Mouse (Mus musculus): ENCODE measurements at regions not wholly inside any gene's neighbourhood (a gene's known extent, or its start where the extent isn't known, plus 50 kb on each side); places are given as distances from the start of the nearest gene placed in this dataset.

- Histone ChIP-seq H3K27ac (ENCODE audit: low read depth, low read length) (no peak overlapping the region), H3K36me3 (ENCODE audit: control insufficient read depth, insufficient read depth, low read length) (no peaks in the 10 kb centered on the region), H3K4me3 (ENCODE audit: low read depth, low read length) (no peak overlapping the region), H3K9ac (ENCODE audit: low read depth, low read length) (no peak overlapping the region), H3K4me2 (no peak overlapping the region), H3K9me3 (ENCODE audit: control insufficient read depth, low read length) (no peaks in the 10 kb centered on the region), H3K27me3 (replicated peaks; ENCODE audit: control insufficient read depth, insufficient read depth, low read length) (no peaks in the 10 kb centered on the region), H3K4me1 (replicated peaks; ENCODE audit: control insufficient read depth, insufficient read depth, low read length) (no peaks in the 10 kb centered on the region)
- ATAC-seq (replicated peaks; ENCODE audit: low FRiP score) (no peak), DNase-seq (ENCODE audit: low spot score) (no peak)
- 68% methylated on average over 4 of the region's 4 CpGs for WGBS
Observed at GRCm38 (mm10) chr14:58605529-58605928, 535.2 kb downstream of the Fgf9 start.

- ATAC-seq (replicated peaks; ENCODE audit: low FRiP score) = no peak
- no peak overlapping the region for H3K4me2 ChIP-seq
- no peaks in the 10 kb centered on the region for H3K4me1 ChIP-seq (replicated peaks; ENCODE audit: control insufficient read depth, insufficient read depth, low read length)
- no peaks in the 10 kb centered on the region for H3K36me3 ChIP-seq (ENCODE audit: control insufficient read depth, insufficient read depth, low read length)
- no peaks in the 10 kb centered on the region for H3K9me3 ChIP-seq (ENCODE audit: control insufficient read depth, low read length)
- no peak overlapping the region for H3K4me3 ChIP-seq (ENCODE audit: low read depth, low read length)
- 69% methylated on average over 3 of the region's 3 CpGs for WGBS
- no peak overlapping the region for H3K9ac ChIP-seq (ENCODE audit: low read depth, low read length)
- H3K27ac ChIP-seq (ENCODE audit: low read depth, low read length) = no peak overlapping the region
- H3K27me3 ChIP-seq (replicated peaks; ENCODE audit: control insufficient read depth, insufficient read depth, low read length) = no peaks in the 10 kb centered on the region
- DNase-seq (ENCODE audit: low spot score) = no peak
Observed at GRCm38 (mm10) chr14:58598867-58599266, 528.5 kb downstream of the Fgf9 start.

- no peak overlapping the region for H3K9ac ChIP-seq (ENCODE audit: low read depth, low read length)
- ATAC-seq (replicated peaks; ENCODE audit: low FRiP score) = no peak
- no peak overlapping the region for H3K4me2 ChIP-seq
- H3K4me3 ChIP-seq (ENCODE audit: low read depth, low read length) = no peak overlapping the region
- no peaks in the 10 kb centered on the region for H3K36me3 ChIP-seq (ENCODE audit: control insufficient read depth, insufficient read depth, low read length)
- H3K27ac ChIP-seq (ENCODE audit: low read depth, low read length) = no peak overlapping the region
- H3K27me3 ChIP-seq (replicated peaks; ENCODE audit: control insufficient read depth, insufficient read depth, low read length) = no peaks in the 10 kb centered on the region
- H3K9me3 ChIP-seq (ENCODE audit: control insufficient read depth, low read length) = no peaks in the 10 kb centered on the region
- DNase-seq (ENCODE audit: low spot score) = no peak
- no peaks in the 10 kb centered on the region for H3K4me1 ChIP-seq (replicated peaks; ENCODE audit: control insufficient read depth, insufficient read depth, low read length)
- WGBS = 51% methylated on average over 2 of the region's 2 CpGs
Observed at GRCm38 (mm10) chr14:58597810-58598209, 527.5 kb downstream of the Fgf9 start.

GRCm38 (mm10) chr14:58596936-58597335 is 526.6 kb downstream of the Fgf9 start:
- no peaks in the 10 kb centered on the region for H3K4me1 ChIP-seq (replicated peaks; ENCODE audit: control insufficient read depth, insufficient read depth, low read length)
- H3K9ac ChIP-seq (ENCODE audit: low read depth, low read length) = no peak overlapping the region
- DNase-seq (ENCODE audit: low spot score) (no peak), ATAC-seq (replicated peaks; ENCODE audit: low FRiP score) (no peak)
- 85% methylated on average over 2 of the region's 2 CpGs for WGBS
- H3K4me2 ChIP-seq = no peak overlapping the region
- no peak overlapping the region for H3K4me3 ChIP-seq (ENCODE audit: low read depth, low read length)
- no peaks in the 10 kb centered on the region for H3K36me3 ChIP-seq (ENCODE audit: control insufficient read depth, insufficient read depth, low read length)
- H3K27me3 ChIP-seq (replicated peaks; ENCODE audit: control insufficient read depth, insufficient read depth, low read length) = no peaks in the 10 kb centered on the region
- H3K27ac ChIP-seq (ENCODE audit: low read depth, low read length) = no peak overlapping the region
- no peaks in the 10 kb centered on the region for H3K9me3 ChIP-seq (ENCODE audit: control insufficient read depth, low read length)

GRCm38 (mm10) chr14:58581806-58582205 is 511.5 kb downstream of the Fgf9 start:
- no peak overlapping the region for H3K27ac ChIP-seq (ENCODE audit: low read depth, low read length)
- no peaks in the 10 kb centered on the region for H3K27me3 ChIP-seq (replicated peaks; ENCODE audit: control insufficient read depth, insufficient read depth, low read length)
- H3K36me3 ChIP-seq (ENCODE audit: control insufficient read depth, insufficient read depth, low read length) = no peaks in the 10 kb centered on the region
- 86% methylated on average over 5 of the region's 5 CpGs for WGBS
- no peak overlapping the region for H3K9ac ChIP-seq (ENCODE audit: low read depth, low read length)
- no peaks in the 10 kb centered on the region for H3K4me1 ChIP-seq (replicated peaks; ENCODE audit: control insufficient read depth, insufficient read depth, low read length)
- H3K4me2 ChIP-seq = no peak overlapping the region
- DNase-seq (ENCODE audit: low spot score) (no peak), ATAC-seq (replicated peaks; ENCODE audit: low FRiP score) (no peak)
- no peak overlapping the region for H3K4me3 ChIP-seq (ENCODE audit: low read depth, low read length)
- no peaks in the 10 kb centered on the region for H3K9me3 ChIP-seq (ENCODE audit: control insufficient read depth, low read length)

GRCm38 (mm10) chr14:58570021-58570420 is 499.7 kb downstream of the Fgf9 start:
- Histone ChIP-seq H3K4me1 (replicated peaks; ENCODE audit: control insufficient read depth, insufficient read depth, low read length) (no peaks in the 10 kb centered on the region), H3K4me3 (ENCODE audit: low read depth, low read length) (no peak overlapping the region), H3K27me3 (replicated peaks; ENCODE audit: control insufficient read depth, insufficient read depth, low read length) (no peaks in the 10 kb centered on the region), H3K27ac (ENCODE audit: low read depth, low read length) (no peak overlapping the region), H3K9me3 (ENCODE audit: control insufficient read depth, low read length) (no peaks in the 10 kb centered on the region), H3K4me2 (no peak overlapping the region), H3K9ac (ENCODE audit: low read depth, low read length) (no peak overlapping the region), H3K36me3 (ENCODE audit: control insufficient read depth, insufficient read depth, low read length) (no peaks in the 10 kb centered on the region)
- ATAC-seq (replicated peaks; ENCODE audit: low FRiP score) = no peak
- 85% methylated on average over 2 of the region's 2 CpGs for WGBS
- DNase-seq (ENCODE audit: low spot score) = no peak

- Histone ChIP-seq H3K4me1 (replicated peaks; ENCODE audit: control insufficient read depth, insufficient read depth, low read length) (no peaks in the 10 kb centered on the region), H3K36me3 (ENCODE audit: control insufficient read depth, insufficient read depth, low read length) (no peaks in the 10 kb centered on the region), H3K9me3 (ENCODE audit: control insufficient read depth, low read length) (no peaks in the 10 kb centered on the region), H3K27me3 (replicated peaks; ENCODE audit: control insufficient read depth, insufficient read depth, low read length) (no peaks in the 10 kb centered on the region), H3K4me3 (ENCODE audit: low read depth, low read length) (no peak overlapping the region), H3K27ac (ENCODE audit: low read depth, low read length) (no peak overlapping the region), H3K4me2 (no peak overlapping the region), H3K9ac (ENCODE audit: low read depth, low read length) (no peak overlapping the region)
- no peak for DNase-seq (ENCODE audit: low spot score)
- no peak for ATAC-seq (replicated peaks; ENCODE audit: low FRiP score)
Observed at GRCm38 (mm10) chr14:58567472-58567871, 497.1 kb downstream of the Fgf9 start.

- DNase-seq (ENCODE audit: low spot score) (no peak), ATAC-seq (replicated peaks; ENCODE audit: low FRiP score) (no peak)
- 62% methylated on average over 2 of the region's 2 CpGs for WGBS
- H3K27me3 ChIP-seq (replicated peaks; ENCODE audit: control insufficient read depth, insufficient read depth, low read length) = no peaks in the 10 kb centered on the region
- no peaks in the 10 kb centered on the region for H3K36me3 ChIP-seq (ENCODE audit: control insufficient read depth, insufficient read depth, low read length)
- H3K9ac ChIP-seq (ENCODE audit: low read depth, low read length) = no peak overlapping the region
- H3K4me1 ChIP-seq (replicated peaks; ENCODE audit: control insufficient read depth, insufficient read depth, low read length) = no peaks in the 10 kb centered on the region
- H3K4me3 ChIP-seq (ENCODE audit: low read depth, low read length) = no peak overlapping the region
- H3K4me2 ChIP-seq = no peak overlapping the region
- no peak overlapping the region for H3K27ac ChIP-seq (ENCODE audit: low read depth, low read length)
- H3K9me3 ChIP-seq (ENCODE audit: control insufficient read depth, low read length) = no peaks in the 10 kb centered on the region
Observed at GRCm38 (mm10) chr14:58563082-58563481, 492.7 kb downstream of the Fgf9 start.

- Histone ChIP-seq H3K4me1 (replicated peaks; ENCODE audit: control insufficient read depth, insufficient read depth, low read length) (no peaks in the 10 kb centered on the region), H3K27me3 (replicated peaks; ENCODE audit: control insufficient read depth, insufficient read depth, low read length) (no peaks in the 10 kb centered on the region), H3K4me3 (ENCODE audit: low read depth, low read length) (no peak overlapping the region), H3K27ac (ENCODE audit: low read depth, low read length) (no peak overlapping the region), H3K36me3 (ENCODE audit: control insufficient read depth, insufficient read depth, low read length) (no peaks in the 10 kb centered on the region), H3K9ac (ENCODE audit: low read depth, low read length) (no peak overlapping the region), H3K9me3 (ENCODE audit: control insufficient read depth, low read length) (no peaks in the 10 kb centered on the region), H3K4me2 (no peak overlapping the region)
- ATAC-seq (replicated peaks; ENCODE audit: low FRiP score) (no peak), DNase-seq (ENCODE audit: low spot score) (no peak)
- 83% methylated on average over 2 of the region's 2 CpGs for WGBS
Observed at GRCm38 (mm10) chr14:58550785-58551184, 480.4 kb downstream of the Fgf9 start.
